Mouse (Mus musculus) limb, embryonic 13.5 days (tissue): Measurements from ENCODE around the gene Btg2. TPM values are rescaled to one million over a fixed set of nuclear protein-coding genes. Genes with fewer than 3 reads are reported as not detected.

Experiments used
- ATAC-seq: fragments of 200-750 bp; cut with Nextera tagmentation; 2 replicates; pipeline ENCODE4 v1.8.0; 2017; ENCODE audit warnings: low read depth, moderate number of reproducible peaks, moderate TSS enrichment; ENCODE audit not compliant: low FRiP score
- H3K27ac ChIP-seq: fragments of 300-500 bp; sonication (generic); 2 replicates; pipeline ENCODE4 v1.5.1; 2015; ENCODE audit warnings: inconsistent platforms, mild to moderate bottlenecking, moderate library complexity
- H3K27me3 ChIP-seq: fragments of 300-500 bp; sonication (generic); 2 replicates; pipeline ENCODE4 v1.6.1; 2015; ENCODE audit warnings: mild to moderate bottlenecking, inconsistent platforms
- H3K36me3 ChIP-seq: fragments of 300-500 bp; sonication (generic); 2 replicates; pipeline ENCODE4 v1.6.1; 2015; ENCODE audit warnings: inconsistent platforms, mild to moderate bottlenecking, moderate library complexity
- H3K4me1 ChIP-seq: fragments of 300-500 bp; sonication (generic); 2 replicates; pipeline ENCODE4 v1.6.1; 2015; ENCODE audit warnings: inconsistent platforms
- H3K4me2 ChIP-seq: fragments of 300-500 bp; sonication (generic); replicated peaks from 2 replicates; pipeline ENCODE4 v1.6.1; 2015; ENCODE audit warnings: inconsistent platforms, mild to moderate bottlenecking, moderate library complexity
- H3K4me3 ChIP-seq: fragments of 300-500 bp; sonication (generic); 2 replicates; pipeline ENCODE4 v1.5.1; 2015; ENCODE audit warnings: moderate library complexity, mild to moderate bottlenecking, inconsistent platforms
- H3K9ac ChIP-seq: fragments of 300-500 bp; sonication (generic); 2 replicates; pipeline ENCODE4 v1.6.1; 2015; ENCODE audit warnings: mild to moderate bottlenecking, inconsistent platforms
- H3K9me3 ChIP-seq: fragments of 300-500 bp; sonication (generic); 2 replicates; pipeline ENCODE4 v1.6.1; 2016; ENCODE audit warnings: inconsistent platforms
- WGBS: fragments of 180-500 bp; shearing (Covaris S2); methylation state at CpG from one replicate; pipeline ENCODE4 v1.1.7; 2015; 5-methylcytosine and 5-hydroxymethylcytosine counted together
- polyA plus RNA-seq: library from polyadenylated mRNA; unstranded; fragments of >200 nt; fragmentation: Nextera tagmentation; extraction: Ambion mirVana; gene quantifications from 2 replicates; pipeline ENCODE4 v1.2.1, GENCODE M21; 2015

Gene Btg2
- 27.1 and 28.2 TPM in 2 replicates for polyA plus RNA-seq

GRCm38 (mm10) chr1:134078802-134079476 lies at the start of gene Btg2:
Gene Btg2 (minus strand): TSS chr1:134079120.
- no peaks in the 10 kb centered on the region for H3K9me3 ChIP-seq
- peak within 1 kb of the TSS; percentile 70 for H3K4me3 ChIP-seq
- peak within 1 kb of the TSS; percentile 90 for H3K4me2 ChIP-seq
- H3K4me1 ChIP-seq, result peaks cover 63% of the 10 kb centered on the region
- peak; percentile 95 for ATAC-seq
- under 1% methylated on average over 51 of the region's 62 CpGs for WGBS
- H3K9ac ChIP-seq, result peak within 1 kb of the TSS; percentile 89
- peaks cover 20% of the 10 kb centered on the region for H3K36me3 ChIP-seq
- peak within 1 kb of the TSS; percentile 44 for H3K27ac ChIP-seq
- no peaks in the 10 kb centered on the region for H3K27me3 ChIP-seq

GRCm38 (mm10) chr1:134122195-134122594 lies 43.3 kb upstream of the Btg2 start:
- H3K27ac ChIP-seq, result no peak overlapping the region
- no peak overlapping the region for H3K4me3 ChIP-seq
- H3K4me1 ChIP-seq, result no peaks in the 10 kb centered on the region
- H3K4me2 ChIP-seq, result no peak overlapping the region
- WGBS, result 57% methylated on average over 9 of the region's 9 CpGs
- H3K36me3 ChIP-seq, result no peaks in the 10 kb centered on the region
- H3K9me3 ChIP-seq, result no peaks in the 10 kb centered on the region
- no peak overlapping the region for H3K9ac ChIP-seq
- ATAC-seq, result no peak
- H3K27me3 ChIP-seq, result no peaks in the 10 kb centered on the region

GRCm38 (mm10) chr1:134120179-134120578 lies 41.3 kb upstream of the Btg2 start:
- no peaks in the 10 kb centered on the region for H3K36me3 ChIP-seq
- no peak overlapping the region for H3K4me3 ChIP-seq
- no peak overlapping the region for H3K27ac ChIP-seq
- H3K27me3 ChIP-seq, result no peaks in the 10 kb centered on the region
- 6% methylated on average over 5 of the region's 5 CpGs for WGBS
- H3K4me1 ChIP-seq, result no peaks in the 10 kb centered on the region
- peak; percentile 80; the same call in 1 of the 2 replicates for ATAC-seq
- H3K9me3 ChIP-seq, result no peaks in the 10 kb centered on the region
- no peak overlapping the region for H3K9ac ChIP-seq
- H3K4me2 ChIP-seq, result no peak overlapping the region

- no peak overlapping the region for H3K9ac ChIP-seq
- no peak overlapping the region for H3K4me2 ChIP-seq
- WGBS, result 75% methylated on average over 5 of the region's 5 CpGs
- 0 out of 2 replicates have a peak, but pooled peaks cover 3% of the 10 kb centered on the region for H3K4me1 ChIP-seq
- H3K27ac ChIP-seq, result no peak overlapping the region
- no peaks in the 10 kb centered on the region for H3K36me3 ChIP-seq
- no peaks in the 10 kb centered on the region for H3K27me3 ChIP-seq
- H3K4me3 ChIP-seq, result no peak overlapping the region
- ATAC-seq, result no peak
- no peaks in the 10 kb centered on the region for H3K9me3 ChIP-seq
These were observed 38.2 kb upstream of the Btg2 start for GRCm38 (mm10) chr1:134117110-134117509.

- Histone ChIP-seq H3K27me3 (no peaks in the 10 kb centered on the region), H3K4me2 (no peak overlapping the region), H3K27ac (no peak overlapping the region), H3K9ac (no peak overlapping the region), H3K9me3 (no peaks in the 10 kb centered on the region), H3K4me1 (0 out of 2 replicates have a peak, but pooled peaks cover 3% of the 10 kb centered on the region), H3K4me3 (no peak overlapping the region), H3K36me3 (no peaks in the 10 kb centered on the region)
- no peak for ATAC-seq
- WGBS, result 50% methylated on average over 8 of the region's 8 CpGs
These were observed 36.5 kb upstream of the Btg2 start for GRCm38 (mm10) chr1:134115424-134115823.

GRCm38 (mm10) chr1:134114730-134115129 lies 35.8 kb upstream of the Btg2 start:
- Histone ChIP-seq H3K4me1 (0 out of 2 replicates have a peak, but pooled peaks cover 3% of the 10 kb centered on the region), H3K27me3 (no peaks in the 10 kb centered on the region), H3K36me3 (no peaks in the 10 kb centered on the region), H3K9ac (no peak overlapping the region), H3K9me3 (no peaks in the 10 kb centered on the region), H3K4me3 (no peak overlapping the region), H3K4me2 (no peak overlapping the region), H3K27ac (no peak overlapping the region)
- no peak for ATAC-seq
- WGBS, result 69% methylated on average over 13 of the region's 13 CpGs

GRCm38 (mm10) chr1:134114018-134114417 lies 35.1 kb upstream of the Btg2 start:
- Histone ChIP-seq H3K27ac (no peak overlapping the region), H3K9me3 (no peaks in the 10 kb centered on the region), H3K4me2 (no peak overlapping the region), H3K4me1 (0 out of 2 replicates have a peak, but pooled peaks cover 3% of the 10 kb centered on the region), H3K36me3 (no peaks in the 10 kb centered on the region), H3K27me3 (no peaks in the 10 kb centered on the region), H3K4me3 (no peak overlapping the region), H3K9ac (no peak overlapping the region)
- WGBS, result 57% methylated on average over 7 of the region's 7 CpGs
- no peak for ATAC-seq

- no peak for ATAC-seq
- H3K4me1 ChIP-seq, result 0 out of 2 replicates have a peak, but pooled peaks cover 3% of the 10 kb centered on the region
- no peaks in the 10 kb centered on the region for H3K36me3 ChIP-seq
- no peaks in the 10 kb centered on the region for H3K27me3 ChIP-seq
- no peak overlapping the region for H3K9ac ChIP-seq
- H3K27ac ChIP-seq, result no peak overlapping the region
- H3K4me3 ChIP-seq, result no peak overlapping the region
- H3K9me3 ChIP-seq, result no peaks in the 10 kb centered on the region
- 50% methylated on average over 5 of the region's 5 CpGs for WGBS
- H3K4me2 ChIP-seq, result no peak overlapping the region
These were observed 34.6 kb upstream of the Btg2 start for GRCm38 (mm10) chr1:134113560-134113959.

GRCm38 (mm10) chr1:134110979-134111378 lies 32.1 kb upstream of the Btg2 start, which contains the start of gene Chit1:
Gene Chit1 (plus strand): TSS chr1:134111242.
- Histone ChIP-seq H3K4me1 (0 out of 2 replicates have a peak, but pooled peaks cover 3% of the 10 kb centered on the region), H3K27me3 (no peaks in the 10 kb centered on the region), H3K9ac (no peak within 1 kb of the TSS), H3K27ac (no peak within 1 kb of the TSS), H3K9me3 (no peaks in the 10 kb centered on the region), H3K4me3 (no peak within 1 kb of the TSS), H3K36me3 (no peaks in the 10 kb centered on the region), H3K4me2 (no peak within 1 kb of the TSS)
- WGBS, result 71% methylated on average over 4 of the region's 4 CpGs
- ATAC-seq, result no peak

- H3K4me3 ChIP-seq, result no peak overlapping the region
- H3K4me1 ChIP-seq, result 0 out of 2 replicates have a peak, but pooled peaks cover 3% of the 10 kb centered on the region
- no peaks in the 10 kb centered on the region for H3K9me3 ChIP-seq
- WGBS, result 84% methylated on average over 5 of the region's 5 CpGs
- H3K9ac ChIP-seq, result no peak overlapping the region
- no peaks in the 10 kb centered on the region for H3K36me3 ChIP-seq
- no peaks in the 10 kb centered on the region for H3K27me3 ChIP-seq
- ATAC-seq, result no peak
- no peak overlapping the region for H3K27ac ChIP-seq
- no peak overlapping the region for H3K4me2 ChIP-seq
These were observed 31.5 kb upstream of the Btg2 start for GRCm38 (mm10) chr1:134110449-134110848.

GRCm38 (mm10) chr1:134110015-134110414 lies 31.1 kb upstream of the Btg2 start:
- Histone ChIP-seq H3K9ac (no peak overlapping the region), H3K9me3 (no peaks in the 10 kb centered on the region), H3K27me3 (no peaks in the 10 kb centered on the region), H3K4me1 (0 out of 2 replicates have a peak, but pooled peaks cover 3% of the 10 kb centered on the region), H3K27ac (no peak overlapping the region), H3K36me3 (no peaks in the 10 kb centered on the region), H3K4me2 (no peak overlapping the region), H3K4me3 (no peak overlapping the region)
- no peak for ATAC-seq
- WGBS, result 90% methylated on average over 3 of the region's 3 CpGs

GRCm38 (mm10) chr1:134107777-134108176 lies 28.9 kb upstream of the Btg2 start:
- 87% methylated on average over 7 of the region's 7 CpGs for WGBS
- no peaks in the 10 kb centered on the region for H3K9me3 ChIP-seq
- no peak overlapping the region for H3K27ac ChIP-seq
- H3K36me3 ChIP-seq, result no peaks in the 10 kb centered on the region
- peaks cover 4% of the 10 kb centered on the region; the same call in 1 of the 2 replicates for H3K4me1 ChIP-seq
- H3K4me2 ChIP-seq, result no peak overlapping the region
- H3K9ac ChIP-seq, result no peak overlapping the region
- H3K27me3 ChIP-seq, result no peaks in the 10 kb centered on the region
- ATAC-seq, result no peak
- no peak overlapping the region for H3K4me3 ChIP-seq
